Mouse (Mus musculus) stomach, postnatal 0 days (tissue): ENCODE data around the gene Nras. TPM values are rescaled to one million over a fixed set of nuclear protein-coding genes. Genes with fewer than 3 reads are reported as not detected.

Experiments used
- ATAC-seq: fragments of 200-750 bp; cut with Nextera tagmentation; 2 replicates; pipeline ENCODE4 v1.8.0; 2017; ENCODE audit not compliant: low FRiP score, low TSS enrichment
- DNase-seq: peaks from one replicate; pipeline ENCODE4 v3.0.0-alpha.2; 2016; ENCODE audit warnings: low spot score
- H3K27ac ChIP-seq: fragments of 300-500 bp; sonication (generic); replicated peaks from 2 replicates; pipeline ENCODE4 v1.5.1; 2014; ENCODE audit warnings: mild to moderate bottlenecking, control low read depth
- H3K27me3 ChIP-seq: fragments of 300-500 bp; sonication (generic); 2 replicates; pipeline ENCODE4 v1.6.1; 2014; ENCODE audit warnings: low read length; ENCODE audit not compliant: control insufficient read depth, insufficient read depth
- H3K36me3 ChIP-seq: fragments of 300-500 bp; sonication (generic); 2 replicates; pipeline ENCODE4 v1.6.1; 2014; ENCODE audit warnings: low read length, mixed read lengths; ENCODE audit not compliant: control insufficient read depth, insufficient read depth
- H3K4me1 ChIP-seq: fragments of 300-500 bp; sonication (generic); replicated peaks from 2 replicates; pipeline ENCODE4 v1.6.1; 2014; ENCODE audit warnings: antibody characterized with exemption; ENCODE audit not compliant: control insufficient read depth, insufficient read depth
- H3K4me2 ChIP-seq: fragments of 300-500 bp; sonication (generic); replicated peaks from 2 replicates; pipeline ENCODE4 v1.6.1; 2014; ENCODE audit warnings: low read depth, mild to moderate bottlenecking, control low read depth, moderate library complexity
- H3K4me3 ChIP-seq: fragments of 300-500 bp; sonication (generic); 2 replicates; pipeline ENCODE4 v1.5.1; 2014; ENCODE audit warnings: low read depth, low read length, control low read depth
- H3K9ac ChIP-seq: fragments of 300-500 bp; sonication (generic); 2 replicates; pipeline ENCODE4 v1.6.1; 2014; ENCODE audit warnings: mild to moderate bottlenecking, low read length, control low read depth, mixed read lengths
- H3K9me3 ChIP-seq: fragments of 300-500 bp; sonication (generic); 2 replicates; pipeline ENCODE4 v1.6.1; 2016; ENCODE audit warnings: low read length; ENCODE audit not compliant: control insufficient read depth
- CTCF ChIP-seq: IDR thresholded peaks from 2 replicates; pipeline ENCODE4 v1.5.1; 2016; ENCODE audit warnings: antibody characterized with exemption, low read depth, mild to moderate bottlenecking, moderate library complexity
- EP300 ChIP-seq: optimal IDR thresholded peaks from 2 replicates; pipeline ENCODE3; 2016; ENCODE audit warnings: antibody characterized with exemption
- WGBS: fragments of 180-500 bp; shearing (Covaris S2); extraction: QIAGEN DNeasy Blood & Tissue Kit; methylation state at CpG from one replicate; pipeline ENCODE4 v1.1.7; 2014; 5-methylcytosine and 5-hydroxymethylcytosine counted together
- polyA plus RNA-seq: library from polyadenylated mRNA; unstranded; fragments of >200 nt; fragmentation: Nextera tagmentation; extraction: Ambion mirVana; gene quantifications from 2 replicates; pipeline ENCODE4 v1.2.1, GENCODE M21; 2015

The Nras gene
- polyA plus RNA-seq, 1 experiment from 2014 or later, result 47.9 TPM

DNA sequence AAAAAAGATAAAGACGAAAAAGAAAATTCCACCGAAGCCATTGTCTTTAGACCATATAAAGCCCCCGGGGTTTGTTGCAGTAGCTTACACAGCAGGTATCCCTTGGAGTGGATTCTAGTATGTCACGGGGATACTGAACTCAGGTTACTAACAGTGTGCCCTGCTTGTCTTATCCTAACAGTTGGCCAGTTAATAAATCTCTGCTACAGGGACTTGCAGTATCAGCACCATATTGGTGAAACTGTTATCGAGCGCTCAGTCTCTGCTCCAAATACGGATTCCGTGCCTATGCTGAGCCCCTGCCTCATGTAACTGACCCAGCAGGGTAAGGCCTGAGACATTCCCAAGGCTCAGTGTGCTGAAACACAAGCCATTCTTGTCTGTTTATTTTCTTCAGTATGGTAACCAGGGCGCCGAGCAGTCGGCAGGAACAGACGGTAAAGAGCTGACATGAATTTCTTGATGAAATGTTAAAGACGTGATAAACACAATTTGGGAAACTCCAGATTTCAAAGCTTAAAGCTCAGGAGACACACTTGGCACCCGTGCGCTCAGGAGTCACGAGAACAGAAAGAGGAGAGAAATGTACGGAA lies 23.9 kb downstream of the Nras start:
- Histone ChIP-seq H3K9me3 (no peaks in the 10 kb centered on the region), H3K4me1 (no peaks in the 10 kb centered on the region), H3K36me3 (no peaks in the 10 kb centered on the region), H3K4me3 (no peak overlapping the region), H3K9ac (no peak overlapping the region), H3K27ac (no peak overlapping the region), H3K27me3 (no peaks in the 10 kb centered on the region), H3K4me2 (no peak overlapping the region)
- TF ChIP-seq EP300 (no peak), CTCF (no peak)
- ATAC-seq, result no peak
- no peak for DNase-seq
- 81% methylated on average over 17 of the region's 17 CpGs for WGBS

- Histone ChIP-seq H3K36me3 (no peaks in the 10 kb centered on the region), H3K4me1 (no peaks in the 10 kb centered on the region), H3K4me3 (no peak overlapping the region), H3K9ac (no peak overlapping the region), H3K27ac (no peak overlapping the region), H3K9me3 (no peaks in the 10 kb centered on the region), H3K4me2 (no peak overlapping the region), H3K27me3 (no peaks in the 10 kb centered on the region)
- WGBS, result 86% methylated on average over 5 of the region's 5 CpGs
- TF ChIP-seq CTCF (no peak), EP300 (no peak)
- DNase-seq (no peak), ATAC-seq (no peak)
These were observed 24.7 kb downstream of the Nras start for GRCm38 (mm10) chr3:103082761-103083160.

- H3K27ac ChIP-seq, result no peak overlapping the region
- H3K36me3 ChIP-seq, result no peaks in the 10 kb centered on the region
- ATAC-seq, result no peak
- H3K27me3 ChIP-seq, result no peaks in the 10 kb centered on the region
- H3K4me1 ChIP-seq, result no peaks in the 10 kb centered on the region
- TF ChIP-seq EP300, result no peak
- no peak for TF ChIP-seq CTCF
- no peak for DNase-seq
- no peak overlapping the region for H3K9ac ChIP-seq
- H3K4me3 ChIP-seq, result no peak overlapping the region
- no peak overlapping the region for H3K4me2 ChIP-seq
- WGBS, result 80% methylated on average over 3 of the region's 3 CpGs
- H3K9me3 ChIP-seq, result no peaks in the 10 kb centered on the region
These were observed 27.9 kb downstream of the Nras start for GRCm38 (mm10) chr3:103085986-103086385.

DNA sequence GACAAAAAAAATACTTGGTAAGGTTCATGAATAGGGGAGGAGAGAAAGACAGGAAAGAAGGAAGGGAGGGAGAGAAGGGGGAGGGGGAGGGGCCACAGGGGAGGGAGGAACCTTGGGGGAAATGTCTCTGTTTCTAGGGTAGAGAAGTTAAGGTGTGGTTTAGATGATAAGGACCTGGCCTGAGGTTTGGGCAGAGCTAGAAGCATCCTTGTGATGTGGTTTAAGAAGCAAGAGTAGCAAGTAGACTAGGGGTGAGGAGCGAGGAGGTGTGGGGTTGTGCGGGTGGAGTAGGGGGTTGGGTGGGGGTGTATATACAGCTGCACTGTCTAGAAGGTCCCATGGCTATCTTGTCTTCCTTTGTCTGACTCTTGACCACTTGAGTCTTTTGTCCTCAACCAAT lies 33.7 kb downstream of the Nras start:
- no peaks in the 10 kb centered on the region for H3K9me3 ChIP-seq
- DNase-seq, result no peak
- H3K4me2 ChIP-seq, result no peak overlapping the region
- H3K27ac ChIP-seq, result no peak overlapping the region
- no peak overlapping the region for H3K4me3 ChIP-seq
- no peaks in the 10 kb centered on the region for H3K4me1 ChIP-seq
- no peaks in the 10 kb centered on the region for H3K36me3 ChIP-seq
- H3K27me3 ChIP-seq, result no peaks in the 10 kb centered on the region
- ATAC-seq, result no peak
- H3K9ac ChIP-seq, result no peak overlapping the region
- 100% methylated on average over 2 of the region's 2 CpGs for WGBS
- TF ChIP-seq EP300, result no peak
- TF ChIP-seq CTCF, result no peak

DNA sequence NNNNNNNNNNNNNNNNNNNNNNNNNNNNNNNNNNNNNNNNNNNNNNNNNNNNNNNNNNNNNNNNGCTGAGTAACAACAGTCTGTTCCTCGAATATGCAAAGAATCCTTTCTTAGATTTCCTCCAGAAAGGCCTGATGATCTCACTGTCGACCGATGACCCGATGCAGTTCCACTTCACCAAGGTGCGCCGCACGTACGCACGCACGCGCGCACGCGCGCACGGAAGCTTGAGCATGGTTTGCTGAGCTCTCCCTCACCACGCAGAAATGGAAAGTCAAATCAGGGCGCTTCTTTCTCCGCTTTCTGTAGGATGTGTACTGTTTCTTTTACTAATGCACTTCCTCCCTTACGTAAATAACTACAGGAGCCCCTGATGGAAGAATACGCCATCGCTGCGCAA lies 40.6 kb downstream of the Nras start:
- TF ChIP-seq CTCF (no peak), EP300 (no peak)
- DNase-seq, result no peak
- no peaks in the 10 kb centered on the region for H3K36me3 ChIP-seq
- 73% methylated on average over 23 of the region's 23 CpGs for WGBS
- H3K9me3 ChIP-seq, result no peaks in the 10 kb centered on the region
- H3K27me3 ChIP-seq, result no peaks in the 10 kb centered on the region
- H3K9ac ChIP-seq, result no peak overlapping the region
- no peaks in the 10 kb centered on the region for H3K4me1 ChIP-seq
- H3K4me2 ChIP-seq, result no peak overlapping the region
- no peak overlapping the region for H3K27ac ChIP-seq
- no peak overlapping the region for H3K4me3 ChIP-seq
- no peak for ATAC-seq

GRCm38 (mm10) chr3:103099667-103100066 lies 41.6 kb downstream of the Nras start:
- TF ChIP-seq CTCF (peak; percentile 62), EP300 (no peak)
- Histone ChIP-seq H3K27ac (no peak overlapping the region), H3K36me3 (no peaks in the 10 kb centered on the region), H3K4me1 (no peaks in the 10 kb centered on the region), H3K27me3 (no peaks in the 10 kb centered on the region), H3K9me3 (no peaks in the 10 kb centered on the region), H3K9ac (no peak overlapping the region), H3K4me3 (no peak overlapping the region), H3K4me2 (no peak overlapping the region)
- ATAC-seq (no peak), DNase-seq (no peak)
- WGBS, result 84% methylated on average over 6 of the region's 6 CpGs
